ENCODE assay signal across 21 mouse cellular contexts in the genomic region with DNA sequence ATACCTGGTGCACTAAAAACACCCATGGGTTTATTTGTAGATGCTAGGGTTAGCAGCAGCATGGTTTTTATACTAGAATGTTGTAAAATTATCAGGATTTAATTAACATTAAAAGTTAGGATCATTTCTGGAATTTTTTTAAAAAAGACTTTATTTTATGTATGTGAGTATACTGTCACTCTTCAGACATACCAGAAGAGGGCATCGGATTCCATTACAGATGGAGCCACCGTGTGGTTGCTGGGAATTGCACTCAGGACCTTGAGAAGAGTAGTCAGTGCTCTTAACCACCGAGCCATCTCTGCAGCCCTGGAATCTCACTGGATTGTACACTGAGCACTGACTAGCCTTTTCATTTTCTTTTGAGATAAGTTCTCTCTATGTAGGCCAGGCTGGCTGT. TPM values are rescaled to one million over a fixed set of nuclear protein-coding genes. Genes with fewer than 3 reads are reported as not detected.
DNase-seq lines count a peak whose midpoint lies in the region; ATAC-seq and TF ChIP-seq lines count a peak whose summit lies in the region.
"Had no signal": no experiment of that assay in that cellular context is flagged by ENCODE, and none has a peak within 500 bp of the region (broad histone marks: within the 10 kb centered on the region; RNA-seq: fewer than 3 reads in every experiment).

No protein-coding gene starts in this region.

- no peaks in the 10 kb centered on the region for H3K27me3 ChIP-seq in intestine, postnatal 0 days (replicated peaks; ENCODE audit: control insufficient read depth, insufficient read depth, low read length)
- H3K27me3 ChIP-seq in intestine, embryonic 15.5 days (replicated peaks): no peaks in the 10 kb centered on the region
- no peaks in the 10 kb centered on the region for H3K27me3 ChIP-seq in liver, adult 2 months (ENCODE audit: control insufficient read depth, insufficient read depth, low read length)
- no peaks in the 10 kb centered on the region for H3K27me3 ChIP-seq in liver, embryonic 12.5 days (replicated peaks)
- H3K27me3 ChIP-seq in E14TG2a.4 (ENCODE audit: insufficient read depth, low read length): no peaks in the 10 kb centered on the region
- H3K27me3 ChIP-seq: embryonic facial prominence, embryonic 13.5 days; forebrain, embryonic 12.5 days; heart, embryonic 15.5 days had no signal

- no peak for ATAC-seq in intestine, postnatal 0 days
- no peak for ATAC-seq in intestine, embryonic 15.5 days
- ATAC-seq in liver, embryonic 12.5 days: no peak
- ATAC-seq in megakaryocyte progenitor cell, adult 5-6 weeks (replicated peaks; ENCODE audit: poor library complexity): peak; percentile 13; the same call in 1 of the 2 replicates
- ATAC-seq: forebrain, embryonic 16.5 days had no signal

- H3K79me2 ChIP-seq in liver, adult 2 months (ENCODE audit: control insufficient read depth, insufficient read depth, low read length): peaks cover 12% of the 10 kb centered on the region; the same call in 1 of the 2 replicates

- H3K4me1 ChIP-seq in intestine, postnatal 0 days (replicated peaks; ENCODE audit: control insufficient read depth, insufficient read depth, low read length): peaks cover 15% of the 10 kb centered on the region; the same call in 1 of the 2 replicates
- H3K4me1 ChIP-seq in intestine, embryonic 15.5 days (replicated peaks): peaks cover 9% of the 10 kb centered on the region
- peaks cover 3% of the 10 kb centered on the region; the same call in 1 of the 2 replicates for H3K4me1 ChIP-seq in liver, adult 2 months (ENCODE audit: control insufficient read depth, insufficient read depth, low read length)
- H3K4me1 ChIP-seq in liver, embryonic 12.5 days: peaks cover 53% of the 10 kb centered on the region
- peaks cover 86% of the 10 kb centered on the region for H3K4me1 ChIP-seq in E14TG2a.4 (replicated peaks; ENCODE audit: low read depth, low read length)

- H3K4me3 ChIP-seq in intestine, postnatal 0 days (ENCODE audit: low read depth, low read length): no peak overlapping the region
- H3K4me3 ChIP-seq in intestine, embryonic 15.5 days (replicated peaks): no peak overlapping the region
- no peak overlapping the region for H3K4me3 ChIP-seq in liver, adult 2 months (ENCODE audit: insufficient read depth, low read depth, low read length)
- H3K4me3 ChIP-seq in liver, embryonic 12.5 days: no peak overlapping the region
- H3K4me3 ChIP-seq in E14TG2a.4 (replicated peaks; ENCODE audit: low read length): peak overlapping the region; percentile 65; the same call in 1 of the 2 replicates
- H3K4me3 ChIP-seq: embryonic facial prominence, embryonic 13.5 days; forebrain, embryonic 12.5 days; heart, embryonic 15.5 days had no signal

- no peak overlapping the region for H3K4me2 ChIP-seq in intestine, postnatal 0 days (replicated peaks; ENCODE audit: low read depth)
- H3K4me2 ChIP-seq in intestine, embryonic 15.5 days (replicated peaks): no peak overlapping the region
- H3K4me2 ChIP-seq in liver, embryonic 12.5 days: no peak overlapping the region
- H3K4me2 ChIP-seq: embryonic facial prominence, embryonic 13.5 days; forebrain, embryonic 12.5 days; heart, embryonic 11.5 days; heart, embryonic 15.5 days; hindbrain, embryonic 14.5 days had no signal

- no peaks in the 10 kb centered on the region; the same call in 1 of the 2 replicates for H3K36me3 ChIP-seq in intestine, postnatal 0 days (ENCODE audit: control insufficient read depth, insufficient read depth)
- peaks cover 8% of the 10 kb centered on the region; the same call in 1 of the 2 replicates for H3K36me3 ChIP-seq in intestine, embryonic 15.5 days
- H3K36me3 ChIP-seq in liver, adult 2 months (ENCODE audit: control insufficient read depth, insufficient read depth, low read length): no peaks in the 10 kb centered on the region
- H3K36me3 ChIP-seq in liver, embryonic 12.5 days: peaks cover 36% of the 10 kb centered on the region
- H3K36me3 ChIP-seq in E14TG2a.4 (ENCODE audit: insufficient read depth, low read length): peaks cover 56% of the 10 kb centered on the region
- H3K36me3 ChIP-seq: forebrain, embryonic 12.5 days; heart, embryonic 15.5 days had no signal

- WGBS in intestine, postnatal 0 days: 85% methylated on average over 3 of the region's 3 CpGs
- WGBS in intestine, embryonic 15.5 days: 88% methylated on average over 3 of the region's 3 CpGs
- WGBS in liver, adult 2 months: 89% methylated on average over 3 of the region's 3 CpGs
- WGBS in liver, embryonic 12.5 days (ENCODE audit: insufficient replicate concordance): 75% methylated on average over 3 of the region's 3 CpGs

- H3K27ac ChIP-seq in intestine, postnatal 0 days (ENCODE audit: low read depth, low read length): no peak overlapping the region
- H3K27ac ChIP-seq in intestine, embryonic 15.5 days: no peak overlapping the region
- H3K27ac ChIP-seq in liver, adult 2 months (replicated peaks; ENCODE audit: insufficient read depth, low read depth, low read length): no peak overlapping the region
- H3K27ac ChIP-seq in liver, embryonic 12.5 days: no peak overlapping the region
- H3K27ac ChIP-seq: embryonic facial prominence, embryonic 13.5 days; forebrain, embryonic 12.5 days; heart, embryonic 15.5 days; hindbrain, embryonic 14.5 days had no signal

- TF ChIP-seq CTCF in intestine, postnatal 0 days (IDR thresholded peaks at IDR 0.05; ENCODE audit: low read depth): peak; percentile 52
- 0 out of 2 replicates have a peak, but pooled peaks have one; percentile 5 for TF ChIP-seq CTCF in liver, adult 2 months (IDR thresholded peaks at IDR 0.05; ENCODE audit: low read depth, low read length)
- TF ChIP-seq CTCF in E14TG2a.4 (conservative IDR thresholded peaks at IDR 0.05; ENCODE audit: low read length): no peak

- DNase-seq in liver, adult 2 months (ENCODE audit: extremely low read depth, low read depth, low spot score): no peak
- no peak for DNase-seq in adrenal gland, postnatal 4 days (ENCODE audit: low spot score in 2 of 2)
- DNase-seq: adrenal gland, adult 8-10 months; adrenal gland, postnatal 36 days; cerebellum, adult 11 months; cerebellum, adult 9-10 months; cerebellum, postnatal 25 days; gastrocnemius, postnatal 10 days; heart, adult 18-20 months; heart, postnatal 14 days had no signal

- H3K9me3 ChIP-seq in intestine, postnatal 0 days (ENCODE audit: control insufficient read depth): no peaks in the 10 kb centered on the region
- H3K9me3 ChIP-seq in intestine, embryonic 15.5 days: no peaks in the 10 kb centered on the region
- no peaks in the 10 kb centered on the region for H3K9me3 ChIP-seq in liver, embryonic 12.5 days (replicated peaks)
- no peaks in the 10 kb centered on the region for H3K9me3 ChIP-seq in E14TG2a.4 (ENCODE audit: low read length)
- H3K9me3 ChIP-seq: embryonic facial prominence, embryonic 13.5 days; forebrain, embryonic 12.5 days; heart, embryonic 15.5 days had no signal

- H3K9ac ChIP-seq in intestine, postnatal 0 days (ENCODE audit: low read depth, low read length): no peak overlapping the region
- H3K9ac ChIP-seq in intestine, embryonic 15.5 days: no peak overlapping the region
- no peak overlapping the region for H3K9ac ChIP-seq in liver, adult 2 months (ENCODE audit: low read depth, low read length)
- H3K9ac ChIP-seq in liver, embryonic 12.5 days: no peak overlapping the region
- H3K9ac ChIP-seq: embryonic facial prominence, embryonic 13.5 days; forebrain, embryonic 12.5 days; heart, embryonic 15.5 days; hindbrain, embryonic 14.5 days had no signal

- TF ChIP-seq POLR2A in liver, adult 2 months (IDR thresholded peaks at IDR 0.05; ENCODE audit: extremely low read depth, insufficient read depth, low read length): no peak

RNA-seq across cellular contexts. Expression of gene Enoph1, which starts 10.1 kb away (rescaled TPM):
- 26.6 TPM in 2 replicates for polyA plus RNA-seq in intestine, postnatal 0 days (2015; fragmentation: Nextera tagmentation; extraction: Ambion mirVana)
- 49.2 and 49.8 TPM in 2 replicates for polyA plus RNA-seq in intestine, embryonic 15.5 days (2015; fragmentation: Nextera tagmentation; extraction: Ambion mirVana)
- total RNA-seq in liver, adult 2 months (2014; rRNA removed): 5.9 and 6.2 TPM in 2 replicates
- polyA plus RNA-seq in liver, adult 2 months (2012; rRNA removed): 6.2 and 7.3 TPM in 2 replicates
- polyA plus RNA-seq in liver, embryonic 12.5 days (2016; fragmentation: Nextera tagmentation; extraction: Ambion mirVana): 30.7 and 33.8 TPM in 2 replicates
- total RNA-seq in megakaryocyte progenitor cell, adult 5-6 weeks (2015): 46.5 and 46.8 TPM in 2 replicates
- total RNA-seq in megakaryocyte progenitor cell, adult 5-6 weeks (2017): 45.9 and 47.4 TPM in 2 replicates
- 10 to 100 TPM; 41.5 to 42.1 TPM for total RNA-seq in adrenal gland, postnatal 4 days (2021)

RNA-seq across cellular contexts. Expression of gene Hnrnpdl, which starts 10.4 kb away (rescaled TPM):
- polyA plus RNA-seq in intestine, postnatal 0 days (2015; fragmentation: Nextera tagmentation; extraction: Ambion mirVana): 61.6 and 63.2 TPM in 2 replicates
- polyA plus RNA-seq in intestine, embryonic 15.5 days (2015; fragmentation: Nextera tagmentation; extraction: Ambion mirVana): 128 and 132 TPM in 2 replicates
- total RNA-seq in liver, adult 2 months (2014; rRNA removed): 46.9 and 51.4 TPM in 2 replicates
- polyA plus RNA-seq in liver, adult 2 months (2012; rRNA removed): 22.5 and 28.9 TPM in 2 replicates
- 88.2 and 90.9 TPM in 2 replicates for polyA plus RNA-seq in liver, embryonic 12.5 days (2016; fragmentation: Nextera tagmentation; extraction: Ambion mirVana)
- 283 and 299 TPM in 2 replicates for total RNA-seq in megakaryocyte progenitor cell, adult 5-6 weeks (2015)
- total RNA-seq in megakaryocyte progenitor cell, adult 5-6 weeks (2017): 415 and 496 TPM in 2 replicates
- 100 to 1,000 TPM; 223 to 234 TPM for total RNA-seq in adrenal gland, postnatal 4 days (2021)
